Mouse (Mus musculus) embryonic fibroblast, embryonic 13.5 days (primary cell): ENCODE measurements at regions not wholly inside any gene's neighbourhood (a gene's known extent, or its start where the extent isn't known, plus 50 kb on each side); places are given as distances from the start of the nearest gene placed in this dataset.

Experiments used
- CTCF ChIP-seq: IDR thresholded peaks from 2 replicates; pipeline ENCODE4 v1.5.1; 2011; ENCODE audit warnings: mild to moderate bottlenecking, control low read depth, low read length, moderate library complexity, borderline replicate concordance; ENCODE audit not compliant: insufficient read depth
- POLR2A ChIP-seq: IDR thresholded peaks from 2 replicates; pipeline ENCODE4 v1.6.1; 2011; ENCODE audit warnings: low read depth, mild to moderate bottlenecking, control low read depth, low read length, moderate library complexity

GRCm38 (mm10) chr12:90874840-90875239, 136.6 kb upstream of the Dio2 start:
- no peak for TF ChIP-seq CTCF
- no peak for TF ChIP-seq POLR2A
